Mouse (Mus musculus): ENCODE results near the gene Pcbd2.

Pcbd2 gene

GRCm38 (mm10) chr13:55737885-55738284, 10.7 kb downstream of the Pcbd2 start:
- no peak for DNase-seq

GRCm38 (mm10) chr13:55742306-55742705, 15.1 kb downstream of the Pcbd2 start:
- no peak for DNase-seq

GRCm38 (mm10) chr13:55754380-55754779, 27.2 kb downstream of the Pcbd2 start:
- DNase-seq: no peak

GRCm38 (mm10) chr13:55756789-55757188, 29.6 kb downstream of the Pcbd2 start:
- no peak for DNase-seq

- no peak for DNase-seq
Measured at GRCm38 (mm10) chr13:55757645-55758044, 30.5 kb downstream of the Pcbd2 start.

- no peak for DNase-seq
Measured at GRCm38 (mm10) chr13:55760576-55760975, 33.4 kb downstream of the Pcbd2 start.

- DNase-seq: no peak
Measured at GRCm38 (mm10) chr13:55761486-55761885, 34.3 kb downstream of the Pcbd2 start.

GRCm38 (mm10) chr13:55774352-55774751, 47.2 kb downstream of the Pcbd2 start:
- no peak for DNase-seq

GRCm38 (mm10) chr13:55775056-55775455, 47.9 kb downstream of the Pcbd2 start:
- no peak for DNase-seq

- no peak for DNase-seq
Measured at GRCm38 (mm10) chr13:55784268-55784667, 57.1 kb downstream of the Pcbd2 start, which contains the start of gene Catsper3. Catsper3 (plus strand) TSS chr13:55784568.

- no peak for DNase-seq
Measured at GRCm38 (mm10) chr13:55786120-55786519, 59.0 kb downstream of the Pcbd2 start.

GRCm38 (mm10) chr13:55801246-55801645, 74.1 kb downstream of the Pcbd2 start:
- no peak for DNase-seq

GRCm38 (mm10) chr13:55803973-55804372, 76.8 kb downstream of the Pcbd2 start:
- no peak for DNase-seq

GRCm38 (mm10) chr13:55809041-55809623, 82.0 kb downstream of the Pcbd2 start:
- DNase-seq: no peak

GRCm38 (mm10) chr13:55809707-55810106, 82.5 kb downstream of the Pcbd2 start:
- DNase-seq: no peak

- DNase-seq: no peak
Measured at GRCm38 (mm10) chr13:55810947-55811346, 83.8 kb downstream of the Pcbd2 start.

- no peak for DNase-seq
Measured at GRCm38 (mm10) chr13:55813490-55814016, 86.4 kb downstream of the Pcbd2 start.

- DNase-seq: no peak
Measured at GRCm38 (mm10) chr13:55814834-55815233, 87.7 kb downstream of the Pcbd2 start.

GRCm38 (mm10) chr13:55822499-55822898, 95.3 kb downstream of the Pcbd2 start:
- no peak for DNase-seq

- DNase-seq: no peak
Measured at GRCm38 (mm10) chr13:55824151-55824945, 97.2 kb downstream of the Pcbd2 start.

- no peak for DNase-seq
Measured at GRCm38 (mm10) chr13:55825245-55825681, 98.1 kb downstream of the Pcbd2 start.

GRCm38 (mm10) chr13:55826008-55826671, 99.0 kb downstream of the Pcbd2 start:
- peak in 1 of 2 experiments; percentile 44 for DNase-seq
